Mouse (Mus musculus) intestine, embryonic 15.5 days (tissue): Measurements from ENCODE around the gene Gm29776. TPM values are rescaled to one million over a fixed set of nuclear protein-coding genes. Genes with fewer than 3 reads are reported as not detected.

ENCODE experiments used
- ATAC-seq: fragments of 200-750 bp; cut with Nextera tagmentation; 2 replicates; pipeline ENCODE4 v1.8.0; 2017; ENCODE audit warnings: moderate TSS enrichment, moderate library complexity
- H3K27ac ChIP-seq: fragments of 300-500 bp; sonication (generic); 2 replicates; pipeline ENCODE4 v1.5.1; 2015; ENCODE audit warnings: mild to moderate bottlenecking, inconsistent platforms
- H3K27me3 ChIP-seq: fragments of 300-500 bp; sonication (generic); replicated peaks from 2 replicates; pipeline ENCODE4 v1.6.1; 2015; ENCODE audit warnings: inconsistent platforms
- H3K36me3 ChIP-seq: fragments of 300-500 bp; sonication (generic); 2 replicates; pipeline ENCODE4 v1.6.1; 2015; ENCODE audit warnings: inconsistent platforms
- H3K4me1 ChIP-seq: fragments of 300-500 bp; sonication (generic); replicated peaks from 2 replicates; pipeline ENCODE4 v1.6.1; 2015; ENCODE audit warnings: inconsistent platforms
- H3K4me2 ChIP-seq: fragments of 300-500 bp; sonication (generic); replicated peaks from 2 replicates; pipeline ENCODE4 v1.6.1; 2015; ENCODE audit warnings: mild to moderate bottlenecking, inconsistent platforms
- H3K4me3 ChIP-seq: fragments of 300-500 bp; sonication (generic); replicated peaks from 2 replicates; pipeline ENCODE4 v1.5.1; 2015; ENCODE audit warnings: inconsistent platforms
- H3K9ac ChIP-seq: fragments of 300-500 bp; sonication (generic); 2 replicates; pipeline ENCODE4 v1.6.1; 2015; ENCODE audit warnings: inconsistent platforms
- H3K9me3 ChIP-seq: fragments of 300-500 bp; sonication (generic); 2 replicates; pipeline ENCODE4 v1.6.1; 2016; ENCODE audit warnings: inconsistent platforms
- WGBS: fragments of 180-500 bp; shearing (Covaris S2); methylation state at CpG from one replicate; pipeline ENCODE4 v1.1.7; 2015; 5-methylcytosine and 5-hydroxymethylcytosine counted together
- polyA plus RNA-seq: library from polyadenylated mRNA; unstranded; fragments of >200 nt; fragmentation: Nextera tagmentation; extraction: Ambion mirVana; gene quantifications from 2 replicates; pipeline ENCODE4 v1.2.1, GENCODE M21; 2015

Gene Gm29776
- polyA plus RNA-seq: 0.11 and 0.15 TPM in 2 replicates

DNA sequence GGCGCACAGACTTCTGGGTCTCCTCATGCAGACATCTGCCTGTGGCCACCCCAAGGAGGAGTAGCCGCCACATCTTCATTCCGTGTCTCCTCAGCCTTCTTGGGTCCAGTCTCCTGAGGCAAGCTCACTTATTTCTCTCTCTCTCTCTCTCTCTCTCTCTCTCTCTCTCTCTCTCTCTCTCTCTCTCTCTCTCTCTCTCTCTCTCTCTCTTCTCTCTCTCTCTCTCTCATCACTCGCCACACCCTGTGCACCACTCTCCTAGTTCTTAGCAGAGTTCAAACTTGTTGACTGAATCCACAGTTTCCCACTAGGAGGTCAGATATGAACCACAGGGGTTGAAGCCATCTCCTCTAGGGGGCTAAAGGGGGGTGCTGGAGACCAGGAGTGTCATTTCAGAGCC lies at the start of gene Gm29776:
Gene Gm29776 (minus strand): TSS at position 101 of the 400 bp plus-strand sequence.
- no peak within 1 kb of the TSS for H3K4me3 ChIP-seq
- no peaks in the 10 kb centered on the region for H3K4me1 ChIP-seq
- ATAC-seq: no peak
- H3K27ac ChIP-seq: no peak within 1 kb of the TSS
- H3K4me2 ChIP-seq: no peak within 1 kb of the TSS
- WGBS: 66% methylated on average over 4 of the region's 4 CpGs
- H3K9ac ChIP-seq: no peak within 1 kb of the TSS
- H3K27me3 ChIP-seq: no peaks in the 10 kb centered on the region; the same call in 1 of the 2 replicates
- H3K36me3 ChIP-seq: 0 out of 2 replicates have a peak, but pooled peaks cover 2% of the 10 kb centered on the region
- no peaks in the 10 kb centered on the region for H3K9me3 ChIP-seq

DNA sequence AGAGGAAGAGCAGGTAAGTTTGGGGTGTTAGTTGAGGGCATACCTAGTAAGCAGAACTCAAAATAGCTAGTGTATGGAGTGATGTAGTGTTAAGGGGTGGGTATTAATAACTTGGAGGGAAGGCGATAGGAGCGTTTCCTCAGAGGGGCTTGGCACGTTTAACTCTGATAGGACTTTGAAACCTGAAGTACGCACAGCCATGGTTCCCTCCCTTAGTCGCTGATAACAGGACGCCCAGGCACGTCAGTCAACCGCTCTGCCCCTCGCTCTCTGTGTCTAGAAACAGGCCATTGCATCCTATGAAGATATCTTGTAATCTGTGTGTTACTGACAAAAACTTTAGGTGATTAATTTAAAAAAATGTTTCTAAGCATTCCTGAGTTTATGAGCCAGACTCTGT lies 47.4 kb upstream of the Gm29776 start:
- no peak overlapping the region for H3K9ac ChIP-seq
- H3K36me3 ChIP-seq: no peaks in the 10 kb centered on the region
- H3K27ac ChIP-seq: no peak overlapping the region
- no peaks in the 10 kb centered on the region for H3K27me3 ChIP-seq
- peak; percentile 59 for ATAC-seq
- no peaks in the 10 kb centered on the region for H3K9me3 ChIP-seq
- peaks cover 7% of the 10 kb centered on the region; the same call in 1 of the 2 replicates for H3K4me1 ChIP-seq
- WGBS: 69% methylated on average over 9 of the region's 9 CpGs
- no peak overlapping the region for H3K4me2 ChIP-seq
- no peak overlapping the region for H3K4me3 ChIP-seq

DNA sequence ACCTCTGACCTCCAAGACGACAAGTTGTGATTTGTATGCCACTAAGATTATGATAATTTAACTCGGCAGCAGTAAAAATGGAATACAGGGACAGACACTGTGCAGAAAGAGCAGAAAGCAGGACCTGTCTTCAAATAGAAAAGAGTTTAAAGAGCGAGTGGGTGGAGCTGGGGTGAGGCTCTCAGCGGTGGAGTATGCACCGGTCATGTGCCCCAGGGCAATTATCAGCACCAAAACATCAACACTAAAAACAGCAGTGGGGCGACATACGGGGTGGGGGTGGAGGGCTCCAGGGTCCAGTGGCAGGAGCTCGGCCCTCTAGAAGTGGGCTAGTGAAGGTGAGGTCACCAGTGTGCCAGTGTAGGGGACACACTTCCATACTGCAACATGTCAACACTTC lies 45.8 kb upstream of the Gm29776 start:
- ATAC-seq: peak; percentile 39; the same call in 1 of the 2 replicates
- H3K4me1 ChIP-seq: peaks cover 7% of the 10 kb centered on the region; the same call in 1 of the 2 replicates
- no peak overlapping the region for H3K4me3 ChIP-seq
- no peak overlapping the region for H3K27ac ChIP-seq
- no peaks in the 10 kb centered on the region for H3K36me3 ChIP-seq
- no peak overlapping the region for H3K4me2 ChIP-seq
- no peaks in the 10 kb centered on the region for H3K27me3 ChIP-seq
- H3K9ac ChIP-seq: no peak overlapping the region
- WGBS: 33% methylated on average over 8 of the region's 8 CpGs
- no peaks in the 10 kb centered on the region for H3K9me3 ChIP-seq

DNA sequence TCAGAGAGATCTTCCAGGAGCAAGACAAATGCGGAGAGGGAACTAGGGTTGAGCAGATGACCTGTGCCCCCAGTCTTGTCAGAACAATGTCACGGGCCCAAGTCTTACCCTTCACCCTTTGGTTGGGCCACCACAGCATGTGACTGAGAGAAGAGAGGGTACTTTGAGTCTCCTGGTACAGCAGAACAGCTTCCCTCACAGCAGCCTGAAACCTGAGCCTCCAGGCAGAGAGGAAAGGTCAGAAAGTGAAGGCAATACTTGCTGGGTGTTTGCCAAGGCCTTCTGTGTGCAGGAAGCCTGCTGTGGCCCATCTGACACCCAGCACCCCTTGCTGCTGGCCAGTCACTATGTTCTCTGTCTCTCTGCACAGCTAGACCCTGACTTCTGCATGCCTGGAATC lies 43.7 kb upstream of the Gm29776 start:
- Histone ChIP-seq H3K4me3 (no peak overlapping the region), H3K9me3 (no peaks in the 10 kb centered on the region), H3K36me3 (no peaks in the 10 kb centered on the region), H3K4me1 (peaks cover 5% of the 10 kb centered on the region; the same call in 1 of the 2 replicates), H3K4me2 (no peak overlapping the region), H3K27ac (no peak overlapping the region), H3K9ac (no peak overlapping the region), H3K27me3 (no peaks in the 10 kb centered on the region)
- ATAC-seq: peak; percentile 73
- 51% methylated on average over 2 of the region's 2 CpGs for WGBS

DNA sequence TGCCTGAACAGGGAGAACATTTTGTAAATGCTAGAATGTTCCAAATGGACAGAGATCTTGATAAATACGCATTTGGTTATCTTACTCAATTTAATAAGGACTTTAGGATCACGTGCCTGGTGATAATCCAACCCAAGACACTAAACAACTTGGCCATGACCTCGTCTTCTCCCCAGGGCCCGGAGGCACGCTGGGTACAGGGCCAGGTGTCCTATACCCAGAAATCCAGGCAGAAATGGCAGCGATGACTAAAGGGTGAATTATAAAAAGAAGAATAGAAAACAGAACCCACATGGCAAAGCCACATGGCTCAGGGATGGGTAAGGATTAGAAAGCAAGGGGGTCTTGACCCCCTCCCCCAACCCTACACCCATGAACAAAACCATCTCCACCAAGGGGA lies 43.1 kb upstream of the Gm29776 start:
- WGBS: 86% methylated on average over 6 of the region's 6 CpGs
- no peak overlapping the region for H3K4me3 ChIP-seq
- no peak for ATAC-seq
- H3K4me1 ChIP-seq: peaks cover 7% of the 10 kb centered on the region; the same call in 1 of the 2 replicates
- no peak overlapping the region for H3K4me2 ChIP-seq
- no peaks in the 10 kb centered on the region for H3K27me3 ChIP-seq
- H3K27ac ChIP-seq: no peak overlapping the region
- H3K9me3 ChIP-seq: no peaks in the 10 kb centered on the region
- no peaks in the 10 kb centered on the region for H3K36me3 ChIP-seq
- no peak overlapping the region for H3K9ac ChIP-seq

DNA sequence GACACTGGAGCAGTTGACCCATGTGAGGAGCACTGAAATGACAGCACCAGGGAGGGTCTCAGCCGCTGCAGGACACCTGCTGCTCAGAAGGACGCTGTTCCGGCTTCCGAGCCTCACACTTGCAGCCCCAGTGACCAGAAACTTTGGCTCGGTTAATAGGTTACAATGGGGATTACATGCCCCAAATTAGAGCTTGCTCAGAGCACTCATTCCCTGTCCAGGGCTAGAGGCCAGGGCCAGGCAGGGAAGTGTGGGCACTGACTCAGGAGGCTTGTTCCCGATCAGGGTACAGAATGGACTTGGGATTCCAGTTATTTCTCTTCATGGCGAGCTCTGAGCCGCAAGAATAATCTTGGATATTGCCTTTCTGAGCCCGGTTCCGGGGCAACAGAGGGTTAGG lies 39.0 kb upstream of the Gm29776 start:
- Histone ChIP-seq H3K27me3 (no peaks in the 10 kb centered on the region), H3K27ac (no peak overlapping the region; the same call in 1 of the 2 replicates), H3K4me3 (no peak overlapping the region), H3K4me2 (no peak overlapping the region), H3K4me1 (peaks cover 5% of the 10 kb centered on the region), H3K9me3 (no peaks in the 10 kb centered on the region), H3K9ac (no peak overlapping the region), H3K36me3 (no peaks in the 10 kb centered on the region)
- 85% methylated on average over 10 of the region's 10 CpGs for WGBS
- ATAC-seq: no peak

DNA sequence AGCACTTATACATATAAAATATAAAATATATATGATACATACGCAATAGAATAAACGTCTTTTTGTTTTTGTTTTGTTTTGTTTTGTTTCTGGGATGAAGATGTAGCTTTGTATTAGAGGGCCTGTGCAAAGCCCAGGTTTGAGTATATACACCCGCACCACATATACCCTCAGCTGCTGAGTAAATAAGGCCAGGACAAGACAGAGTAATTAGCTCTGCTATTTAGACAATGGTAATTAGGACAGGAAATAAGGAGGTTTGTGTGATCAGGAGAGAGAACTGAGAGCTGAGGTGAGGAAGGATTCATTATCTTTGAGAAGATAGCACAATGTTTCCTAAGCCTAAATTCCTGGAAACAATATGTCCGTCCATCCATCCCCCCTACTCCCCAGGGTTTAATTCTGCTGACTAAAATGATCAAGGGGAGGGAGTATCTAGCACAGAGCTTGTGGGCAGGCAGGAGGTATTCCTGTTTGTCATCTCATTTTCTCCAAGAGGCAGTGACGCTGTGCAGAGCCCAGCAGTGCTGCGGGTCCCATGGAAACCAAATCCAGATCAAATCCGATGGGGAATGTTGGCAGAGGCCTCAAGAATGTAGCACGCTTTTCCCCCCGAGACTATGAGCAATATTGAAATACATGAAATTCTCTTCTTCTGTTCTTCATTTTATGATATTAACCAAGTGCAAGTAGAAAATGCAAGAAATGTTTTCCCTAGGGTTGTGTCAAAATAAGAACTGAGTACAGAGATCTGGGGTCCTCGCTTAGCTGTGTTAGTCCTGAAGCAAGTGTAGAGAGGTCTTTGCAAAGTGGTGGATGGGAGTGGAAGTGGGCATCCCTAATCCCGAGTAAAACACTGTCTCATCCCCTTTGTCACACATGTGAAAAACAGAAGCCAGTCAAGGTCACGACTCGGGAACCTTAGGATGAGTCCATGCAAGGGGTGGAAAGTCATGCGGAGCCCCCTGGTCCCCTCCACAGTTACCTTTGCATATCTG lies 38.2 kb upstream of the Gm29776 start:
- Histone ChIP-seq H3K27me3 (no peaks in the 10 kb centered on the region), H3K36me3 (no peaks in the 10 kb centered on the region), H3K27ac (no peak overlapping the region), H3K4me2 (no peak overlapping the region), H3K4me3 (no peak overlapping the region), H3K9ac (no peak overlapping the region), H3K9me3 (no peaks in the 10 kb centered on the region), H3K4me1 (peaks cover 5% of the 10 kb centered on the region; the same call in 1 of the 2 replicates)
- 57% methylated on average over 14 of the region's 14 CpGs for WGBS
- ATAC-seq: peak; percentile 57

DNA sequence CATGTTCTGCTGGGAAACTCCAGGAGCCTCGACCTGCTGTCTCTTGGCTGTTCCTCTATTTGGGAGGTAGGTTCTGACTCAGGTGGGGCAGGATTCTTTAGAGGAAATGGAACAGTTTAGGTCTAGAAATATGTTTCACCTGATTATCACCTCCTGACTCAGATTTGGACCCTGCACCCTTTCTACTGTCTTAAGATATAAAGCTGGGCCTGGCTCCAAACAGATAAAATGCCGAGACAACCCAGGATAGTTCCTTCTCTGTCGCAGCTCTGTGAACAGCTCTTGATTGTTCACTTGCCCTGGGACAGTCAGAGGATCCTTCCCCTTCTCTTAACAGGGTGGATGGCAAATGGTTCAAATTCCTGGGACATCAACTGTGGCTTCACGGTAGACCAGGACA lies 36.6 kb upstream of the Gm29776 start:
- Histone ChIP-seq H3K4me2 (no peak overlapping the region), H3K9ac (no peak overlapping the region), H3K27ac (no peak overlapping the region), H3K4me3 (no peak overlapping the region), H3K9me3 (no peaks in the 10 kb centered on the region), H3K36me3 (no peaks in the 10 kb centered on the region), H3K27me3 (no peaks in the 10 kb centered on the region), H3K4me1 (peaks cover 5% of the 10 kb centered on the region; the same call in 1 of the 2 replicates)
- ATAC-seq: no peak
- 60% methylated on average over 4 of the region's 4 CpGs for WGBS

DNA sequence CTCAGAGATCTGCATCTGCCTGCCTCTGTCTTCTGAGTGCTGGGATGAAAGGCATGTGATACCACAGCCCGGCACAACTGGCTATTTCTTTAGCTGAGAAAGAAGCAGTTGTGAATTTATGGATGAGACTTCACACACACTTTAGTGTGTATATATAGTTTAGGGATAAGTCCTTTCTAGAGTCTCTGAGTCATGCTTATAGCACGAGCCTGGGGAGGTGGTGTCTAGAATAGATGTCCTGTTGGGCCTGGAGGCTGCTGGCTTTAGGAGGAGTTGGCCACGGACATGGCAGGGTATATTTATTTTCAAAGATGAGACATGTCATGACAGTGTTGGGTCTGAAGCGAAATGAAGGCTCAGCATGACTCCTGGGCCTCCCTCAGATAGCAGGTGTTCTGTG lies 35.4 kb upstream of the Gm29776 start:
- H3K27ac ChIP-seq: no peak overlapping the region

DNA sequence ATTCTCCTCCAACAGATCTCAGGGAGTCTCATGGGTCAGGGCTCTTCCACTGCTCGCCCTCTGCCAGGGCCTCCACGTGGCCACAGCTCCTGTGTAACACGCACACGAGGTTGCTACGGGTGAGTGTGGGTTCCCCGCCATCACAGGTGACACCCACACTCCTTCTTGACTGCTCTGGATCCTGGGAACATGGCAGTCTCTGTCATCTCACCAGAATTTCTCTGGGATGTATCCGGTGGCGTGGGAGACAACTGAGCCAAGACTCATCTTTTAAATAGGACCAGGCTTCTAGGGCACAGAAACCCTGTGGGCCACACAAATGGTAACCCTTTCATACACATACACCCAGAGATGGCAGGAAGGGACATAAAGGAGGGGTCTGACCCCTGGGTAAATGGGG lies 33.6 kb upstream of the Gm29776 start:
- no peaks in the 10 kb centered on the region for H3K9me3 ChIP-seq
- ATAC-seq: no peak
- no peak overlapping the region for H3K4me3 ChIP-seq
- no peak overlapping the region for H3K9ac ChIP-seq
- H3K27ac ChIP-seq: no peak overlapping the region
- no peaks in the 10 kb centered on the region for H3K27me3 ChIP-seq
- H3K4me2 ChIP-seq: no peak overlapping the region
- WGBS: 90% methylated on average over 8 of the region's 8 CpGs
- peaks cover under 1% of the 10 kb centered on the region; the same call in 1 of the 2 replicates for H3K4me1 ChIP-seq
- no peaks in the 10 kb centered on the region for H3K36me3 ChIP-seq

More for the DNA sequence above, 35.4 kb upstream of the Gm29776 start:
- H3K4me2 ChIP-seq: no peak overlapping the region
- no peaks in the 10 kb centered on the region for H3K36me3 ChIP-seq
- 66% methylated on average over 4 of the region's 4 CpGs for WGBS
- H3K27me3 ChIP-seq: no peaks in the 10 kb centered on the region
- ATAC-seq: no peak
- H3K9me3 ChIP-seq: no peaks in the 10 kb centered on the region
- H3K4me3 ChIP-seq: no peak overlapping the region
- H3K9ac ChIP-seq: no peak overlapping the region
- H3K4me1 ChIP-seq: peaks cover 5% of the 10 kb centered on the region; the same call in 1 of the 2 replicates

DNA sequence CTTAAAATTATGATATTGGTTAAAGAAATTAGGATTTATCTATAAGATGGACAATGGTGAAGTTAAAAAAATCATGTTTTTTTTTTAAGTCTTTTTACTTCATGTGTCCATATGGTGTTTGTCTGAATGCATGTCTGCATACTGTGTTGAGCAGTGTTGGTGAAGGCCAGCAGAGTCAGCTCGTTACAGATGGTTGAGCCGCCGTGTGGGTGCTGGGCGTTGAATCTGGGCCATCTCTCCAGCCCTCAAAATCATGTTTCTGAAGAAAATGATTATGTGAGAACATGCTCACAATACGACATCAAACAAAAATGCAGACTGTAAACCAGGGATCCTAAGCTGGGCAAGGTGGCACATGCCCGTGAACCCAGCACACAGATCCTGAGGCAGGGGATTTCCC lies 31.7 kb upstream of the Gm29776 start:
- Histone ChIP-seq H3K4me3 (no peak overlapping the region), H3K9ac (no peak overlapping the region), H3K27ac (no peak overlapping the region), H3K4me2 (no peak overlapping the region), H3K27me3 (no peaks in the 10 kb centered on the region), H3K4me1 (no peaks in the 10 kb centered on the region), H3K36me3 (no peaks in the 10 kb centered on the region), H3K9me3 (no peaks in the 10 kb centered on the region)
- ATAC-seq: no peak
- 81% methylated on average over 6 of the region's 6 CpGs for WGBS

DNA sequence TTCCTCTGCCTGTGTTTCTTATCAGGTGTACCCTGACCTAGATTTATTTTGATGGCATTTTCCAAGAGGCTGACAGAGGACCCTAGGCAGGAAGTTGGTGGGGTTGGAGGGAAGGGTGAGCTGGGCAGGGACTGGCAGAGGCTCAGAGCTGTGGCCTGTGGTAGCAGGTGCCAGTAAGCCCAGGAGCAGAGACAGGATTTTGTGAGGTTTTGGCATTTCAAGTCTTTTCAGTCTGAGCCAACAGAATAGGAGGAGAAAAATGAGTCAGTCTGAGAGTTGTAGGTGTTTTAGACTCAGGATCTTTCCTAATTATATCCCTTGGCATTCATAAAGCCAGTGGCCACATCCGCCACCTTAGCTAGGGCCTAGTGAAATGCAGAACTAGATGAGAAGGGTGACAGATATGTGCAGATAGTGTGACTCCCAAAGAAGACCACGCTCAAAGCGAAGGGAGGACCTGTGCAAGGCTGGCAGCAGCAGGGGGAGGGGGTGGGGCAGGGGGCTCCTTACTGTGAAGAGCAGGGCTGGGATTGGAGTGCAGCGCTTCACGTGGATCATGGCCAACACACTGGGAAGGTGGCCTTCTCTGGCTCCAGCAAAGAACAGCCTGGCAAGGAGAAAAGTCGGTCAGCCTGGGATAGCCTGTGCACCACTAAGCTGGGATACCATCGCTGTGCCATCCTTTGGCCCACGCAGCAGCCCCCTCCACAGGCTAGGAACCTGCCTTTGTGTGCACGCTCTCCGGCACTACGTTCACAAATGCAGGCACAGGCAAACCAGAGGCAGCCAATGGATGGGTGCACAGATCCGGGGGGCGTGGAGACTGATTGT lies 30.4 kb upstream of the Gm29776 start:
- ATAC-seq: peak; percentile 54
- no peaks in the 10 kb centered on the region for H3K36me3 ChIP-seq
- H3K9me3 ChIP-seq: no peaks in the 10 kb centered on the region
- no peak overlapping the region; the same call in 1 of the 2 replicates for H3K9ac ChIP-seq
- WGBS: 77% methylated on average over 13 of the region's 13 CpGs
- H3K4me3 ChIP-seq: no peak overlapping the region
- H3K4me1 ChIP-seq: no peaks in the 10 kb centered on the region
- no peak overlapping the region for H3K4me2 ChIP-seq
- no peaks in the 10 kb centered on the region for H3K27me3 ChIP-seq
- H3K27ac ChIP-seq: peak overlapping the region; percentile 63
